Mouse (Mus musculus) retina, embryonic 14.5 days (tissue): ENCODE measurements around the gene Zfp59.
"Not testable (repeated sequence)": the region's sequence is repeated elsewhere in the genome, so short reads cannot be mapped to it uniquely, and the experiment has no call there.

Source experiments
- DNase-seq: peaks from one replicate; pipeline ENCODE4 v3.0.0-alpha.2; 2015; ENCODE audit warnings: low spot score

Zfp59 gene

GRCm38 (mm10) chr7:27838323-27839249 is at the start of gene Zfp59:
Gene Zfp59 (plus strand): TSS chr7:27838607.
- peak; percentile 91 for DNase-seq

GRCm38 (mm10) chr7:27789306-27789705 is 49.1 kb upstream of the Zfp59 start:
- no peak for DNase-seq

GRCm38 (mm10) chr7:27793865-27794264 is 44.5 kb upstream of the Zfp59 start:
- DNase-seq, result not testable (repeated sequence)

- DNase-seq, result no peak
Measured at GRCm38 (mm10) chr7:27794566-27794965, 43.8 kb upstream of the Zfp59 start.

- peak; percentile 69 for DNase-seq
Measured at GRCm38 (mm10) chr7:27797906-27798811, 40.2 kb upstream of the Zfp59 start.

GRCm38 (mm10) chr7:27801137-27801536 is 37.3 kb upstream of the Zfp59 start:
- peak; percentile 37 for DNase-seq

- DNase-seq, result no peak
Measured at GRCm38 (mm10) chr7:27802986-27803385, 35.4 kb upstream of the Zfp59 start.

- peak; percentile 83 for DNase-seq
Measured at GRCm38 (mm10) chr7:27804297-27805030, 33.9 kb upstream of the Zfp59 start.

- not testable (repeated sequence) for DNase-seq
Measured at GRCm38 (mm10) chr7:27806896-27807295, 31.5 kb upstream of the Zfp59 start, which contains the start of gene Zfp626. Gene Zfp626 (plus strand): TSS chr7:27807196.

- not testable (repeated sequence) for DNase-seq
Measured at GRCm38 (mm10) chr7:27807305-27807704, 31.1 kb upstream of the Zfp59 start.

GRCm38 (mm10) chr7:27818526-27819110 is 19.8 kb upstream of the Zfp59 start:
- DNase-seq, result no peak

- DNase-seq, result no peak
Measured at GRCm38 (mm10) chr7:27822611-27823010, 15.8 kb upstream of the Zfp59 start.

GRCm38 (mm10) chr7:27834131-27834530 is 4.3 kb upstream of the Zfp59 start:
- DNase-seq, result no peak

GRCm38 (mm10) chr7:27837896-27838295 is 511 bp upstream of the Zfp59 start:
- DNase-seq, result peak; percentile 36

- no peak for DNase-seq
Measured at GRCm38 (mm10) chr7:27839596-27839995, 1.2 kb downstream of the Zfp59 start.

GRCm38 (mm10) chr7:27840104-27840503 is 1.7 kb downstream of the Zfp59 start:
- DNase-seq, result no peak

- no peak for DNase-seq
Measured at GRCm38 (mm10) chr7:27857227-27857626, 18.8 kb downstream of the Zfp59 start, which contains the start of gene Zfp607a. Gene Zfp607a (plus strand): TSS chr7:27857527.

- DNase-seq, result peak; percentile 5
Measured at GRCm38 (mm10) chr7:27859301-27860251, 21.2 kb downstream of the Zfp59 start.

GRCm38 (mm10) chr7:27860396-27861235 is 22.2 kb downstream of the Zfp59 start:
- peak; percentile 77 for DNase-seq
